Mouse (Mus musculus) retina, postnatal 1 day (tissue): Measurements from ENCODE around the gene Zdhhc22.
A peak's percentile ranks its signal among the peaks of the same experiment; 100 is the strongest.

Source experiments
- DNase-seq: peaks from one replicate; pipeline ENCODE4 v3.0.0-alpha.2; 2012

Zdhhc22 gene

DNA sequence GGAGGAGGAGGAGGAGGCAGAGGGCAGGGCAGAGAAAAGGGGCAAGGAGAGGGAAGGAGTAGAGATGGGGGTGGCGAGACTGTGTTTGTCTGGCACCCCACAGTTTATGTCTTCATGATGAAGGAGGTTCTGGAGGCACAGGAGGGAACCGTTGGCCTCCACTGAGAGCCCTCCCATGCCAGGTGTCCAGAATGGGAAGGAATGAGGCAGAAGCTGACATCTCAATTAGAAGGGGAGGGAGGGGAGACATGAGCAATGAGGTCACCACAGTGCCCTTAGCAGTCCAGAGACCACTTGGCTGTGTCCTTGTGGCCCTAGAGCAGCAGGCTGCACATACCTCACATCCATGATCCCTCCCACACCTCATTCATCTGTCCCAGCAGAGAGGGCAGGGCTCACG is 4.5 kb upstream of the Zdhhc22 start:
- no peak for DNase-seq

DNA sequence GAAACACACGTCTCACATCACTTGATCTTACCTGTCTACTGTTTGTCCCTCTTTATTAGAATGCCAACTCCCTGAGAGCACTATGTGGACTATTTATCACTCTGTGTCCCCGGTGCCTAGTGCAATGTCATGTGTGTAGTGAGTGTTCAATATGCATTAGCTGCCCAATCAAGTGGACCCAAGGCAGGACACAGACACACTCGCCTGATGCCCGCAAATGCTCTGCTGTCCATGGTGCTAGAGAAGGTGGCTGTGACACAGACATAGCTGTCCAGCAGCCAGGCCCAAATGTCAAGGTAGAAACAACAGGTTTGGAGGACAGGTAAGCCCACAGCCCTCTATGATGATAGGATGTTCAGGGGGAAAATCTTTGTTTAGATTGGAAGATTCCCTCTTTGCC is 3.9 kb upstream of the Zdhhc22 start:
- DNase-seq: peak; percentile 40

DNA sequence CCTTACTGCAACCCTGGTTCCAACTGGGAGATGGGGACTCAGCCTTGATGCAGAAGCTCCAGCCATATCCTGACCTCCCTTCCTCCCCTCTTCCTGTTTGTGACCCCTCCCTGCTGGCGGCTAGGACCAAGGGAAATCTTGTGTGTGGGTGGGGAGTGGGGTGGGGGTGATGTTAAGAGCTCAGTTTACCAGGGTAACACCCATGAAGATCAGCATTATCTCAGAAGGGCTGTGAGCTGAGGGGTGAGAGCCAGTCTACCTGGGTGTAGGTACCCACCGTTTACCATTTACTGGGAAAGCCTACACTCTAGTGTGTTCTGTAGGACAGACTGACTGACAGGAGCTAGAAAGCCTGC is 503 bp upstream of the Zdhhc22 start:
- DNase-seq: no peak

DNA sequence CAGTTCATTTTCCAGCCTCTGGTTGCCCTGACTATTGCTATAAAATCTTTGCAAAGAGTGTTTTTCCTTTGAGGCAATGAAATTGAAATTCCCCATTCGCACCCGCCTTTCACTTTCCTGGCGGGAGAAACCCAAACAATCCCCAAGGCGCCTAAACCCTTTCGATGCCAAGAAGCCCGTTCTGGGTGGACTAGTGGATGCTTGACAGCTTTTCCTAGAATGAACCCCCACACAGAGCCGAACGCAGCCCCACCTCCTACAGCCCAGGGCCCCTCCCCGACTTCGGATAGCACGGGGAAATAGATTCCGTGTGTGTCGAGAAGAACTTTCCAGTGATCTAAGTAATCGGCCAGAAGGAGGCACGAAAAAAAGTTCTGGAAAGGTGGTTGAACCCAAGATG is 852 bp downstream of the Zdhhc22 start:
- DNase-seq: no peak

DNA sequence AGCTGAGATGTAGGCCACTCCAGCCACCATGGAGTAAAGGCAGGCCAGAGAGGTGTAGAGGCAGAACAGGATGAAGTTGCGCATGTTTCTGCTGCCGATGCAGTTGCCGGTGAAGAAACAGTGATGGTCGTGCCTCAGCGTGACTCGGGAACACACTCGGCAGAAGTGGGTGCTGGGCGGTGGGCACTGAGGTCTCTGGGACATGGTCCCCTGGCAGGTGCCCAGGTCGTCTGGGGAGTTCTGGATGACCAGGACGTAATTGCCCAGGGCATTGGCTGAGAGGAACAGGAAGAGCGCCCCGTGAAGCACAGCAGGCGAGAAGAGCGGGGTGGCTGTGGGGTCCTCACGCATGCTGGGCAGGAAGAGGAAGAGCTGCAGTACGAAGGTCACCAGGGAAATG is 2.0 kb downstream of the Zdhhc22 start:
- no peak for DNase-seq

DNA sequence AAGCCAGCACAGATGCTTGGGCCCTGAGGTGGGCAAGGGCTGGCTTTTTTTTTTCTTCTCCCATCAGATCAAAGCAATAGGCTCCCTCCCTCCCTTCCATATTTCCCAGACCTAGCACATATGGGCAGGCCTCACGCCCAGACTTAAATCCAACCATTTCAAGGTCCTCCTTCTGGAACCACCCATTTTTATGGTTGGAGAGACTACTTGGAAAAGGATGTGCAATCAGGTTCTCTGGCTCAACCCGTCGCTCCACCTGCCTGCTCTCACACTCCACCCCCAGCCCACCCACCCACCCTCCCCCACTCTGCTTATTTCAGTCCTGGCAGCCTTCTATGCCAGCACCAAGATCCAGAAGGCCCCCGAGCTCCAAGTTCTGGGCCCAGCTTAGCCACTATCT is 3.7 kb downstream of the Zdhhc22 start:
- DNase-seq: no peak

DNA sequence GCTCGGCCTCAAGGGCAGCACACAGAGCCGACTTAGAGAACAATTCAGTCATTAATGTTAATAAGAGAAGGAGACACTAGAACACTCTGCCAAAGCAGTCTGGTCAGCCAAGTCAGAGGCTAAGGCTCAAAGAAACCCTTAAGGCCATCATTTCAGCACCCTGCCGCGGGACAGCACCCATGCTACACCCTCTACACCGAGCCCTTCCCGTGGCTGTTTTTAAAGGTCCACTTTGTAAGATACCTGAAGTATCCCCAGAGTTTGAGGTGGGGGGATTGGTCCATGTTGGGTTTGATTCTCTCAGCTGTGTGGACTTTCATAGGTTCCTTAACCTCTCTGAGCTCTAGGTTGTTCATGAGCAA is 6.1 kb downstream of the Zdhhc22 start:
- DNase-seq: peak; percentile 47

DNA sequence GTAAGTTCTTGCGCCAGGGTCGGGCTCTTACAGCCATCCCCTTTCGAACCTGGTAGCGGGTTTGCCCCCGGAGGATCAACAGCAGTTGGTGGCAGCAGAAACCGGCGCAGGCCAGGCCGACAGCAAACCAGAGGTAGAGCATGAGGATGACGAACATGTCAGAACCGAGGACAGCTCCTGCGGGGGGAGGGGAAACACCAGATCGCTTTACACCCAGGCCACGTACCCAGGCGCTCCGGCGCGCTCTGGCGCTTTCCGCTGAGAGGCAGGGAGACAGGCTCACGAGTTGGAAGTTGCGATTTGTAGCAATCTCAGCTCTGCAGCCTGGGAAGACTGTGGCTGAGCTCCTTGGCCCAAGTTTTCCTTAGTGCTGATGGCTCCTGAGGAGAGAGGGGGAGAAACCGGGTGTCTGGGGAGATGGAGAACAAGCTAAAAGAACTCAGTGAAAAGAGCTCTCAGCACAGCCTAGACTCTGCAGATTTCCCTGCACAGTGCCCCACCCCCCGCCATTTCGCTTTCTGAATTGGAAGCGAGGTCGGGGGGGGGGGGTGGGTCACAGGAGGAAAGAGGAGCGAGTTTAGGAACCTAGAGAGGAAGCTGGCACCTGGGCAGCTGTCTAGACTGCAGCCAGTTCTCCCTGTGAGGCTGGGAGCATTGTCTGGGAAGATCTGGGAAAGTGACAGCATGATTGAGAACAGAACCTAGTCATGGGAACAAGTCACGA is 6.6 kb downstream of the Zdhhc22 start:
- DNase-seq: peak; percentile 69

DNA sequence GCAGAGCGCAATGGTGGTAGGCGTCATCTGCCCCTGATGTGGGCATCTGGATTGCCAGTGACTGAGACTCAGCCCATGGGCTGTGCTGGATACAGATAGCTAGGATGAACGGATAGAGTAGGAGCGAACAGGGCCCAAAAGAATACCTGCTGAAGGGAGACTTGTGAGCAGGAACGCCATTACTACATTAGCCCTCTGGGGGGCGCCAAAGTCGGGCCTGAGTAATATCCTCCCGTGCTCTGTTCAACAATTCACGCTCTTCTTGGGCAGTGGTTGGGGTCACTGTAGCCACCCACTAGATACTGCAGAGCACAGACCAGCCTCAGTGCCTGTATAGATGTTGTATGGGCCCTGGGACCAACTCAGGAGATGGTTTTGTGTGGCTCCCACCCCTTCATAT is 9.1 kb downstream of the Zdhhc22 start:
- peak; percentile 45 for DNase-seq

DNA sequence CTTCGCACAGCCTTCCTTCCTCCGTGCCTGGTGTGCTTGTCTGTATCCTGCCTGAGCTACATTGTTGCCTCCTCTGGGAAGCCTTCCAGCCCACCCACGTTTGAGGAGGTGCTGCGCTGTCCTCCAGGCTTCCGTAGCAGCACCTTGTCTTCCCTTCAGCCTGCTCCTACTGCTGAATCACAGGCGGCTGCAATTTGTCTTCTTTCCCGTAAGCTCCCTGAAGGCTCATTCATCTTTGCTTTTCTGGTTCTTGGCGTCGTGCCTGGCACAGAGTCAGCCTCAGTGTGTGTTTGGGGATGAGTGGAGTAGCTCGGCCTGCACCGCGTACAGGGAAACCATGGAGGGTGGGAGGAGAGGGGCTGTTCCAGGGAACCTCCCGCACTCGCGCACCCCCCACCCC is 12.4 kb downstream of the Zdhhc22 start:
- no peak for DNase-seq

DNA sequence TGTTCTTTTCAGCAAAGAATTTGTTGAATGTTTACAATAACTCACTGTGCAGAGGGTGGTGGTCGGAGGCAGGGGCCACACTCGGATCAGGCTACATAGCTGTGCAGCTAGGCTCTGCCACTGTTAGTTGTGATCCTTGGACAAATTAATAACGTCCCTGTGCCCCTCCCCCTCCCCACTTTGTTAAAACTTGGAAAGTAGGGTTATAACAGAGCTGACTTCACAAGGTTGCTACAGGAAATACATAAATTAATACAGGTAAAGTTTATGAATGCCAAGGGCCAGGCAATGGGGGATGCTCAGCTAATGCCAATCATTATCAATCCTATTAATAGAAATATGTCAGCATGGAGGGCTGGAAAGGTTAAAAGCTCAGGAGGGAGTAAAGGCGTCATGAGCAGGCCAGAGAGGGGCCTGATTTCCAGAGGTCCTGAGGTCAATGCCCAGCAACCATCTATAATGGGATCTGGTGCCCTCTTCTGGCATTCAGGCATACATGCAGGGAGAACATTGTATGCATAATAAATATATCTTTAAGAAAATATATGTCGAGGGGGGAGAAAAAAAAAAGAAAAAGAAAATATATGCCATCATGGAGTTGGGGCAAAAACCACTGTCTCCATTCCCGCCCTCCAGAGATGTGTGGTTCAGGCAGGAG is 13.6 kb downstream of the Zdhhc22 start:
- DNase-seq: peak; percentile 40

DNA sequence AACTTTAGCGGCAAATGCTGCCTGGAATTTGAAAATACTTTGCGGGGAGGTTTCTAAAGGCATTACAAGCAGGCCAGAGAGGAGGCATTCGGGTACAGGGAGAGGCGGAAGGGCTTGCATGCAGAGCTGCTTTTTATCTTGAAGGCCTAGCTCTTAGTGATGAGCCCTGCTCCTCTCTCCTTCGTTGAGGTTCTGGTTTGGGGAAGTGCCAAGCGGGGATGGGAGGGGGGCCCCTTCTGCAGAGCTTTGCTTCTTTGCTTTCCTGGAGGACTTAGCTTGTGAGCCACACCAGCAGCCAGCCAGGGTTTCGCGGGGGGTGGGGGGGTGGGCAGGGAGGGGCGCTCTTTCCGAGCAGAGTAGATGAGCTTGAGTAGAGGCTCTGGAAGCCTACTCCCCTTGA is 14.5 kb downstream of the Zdhhc22 start:
- DNase-seq: no peak

DNA sequence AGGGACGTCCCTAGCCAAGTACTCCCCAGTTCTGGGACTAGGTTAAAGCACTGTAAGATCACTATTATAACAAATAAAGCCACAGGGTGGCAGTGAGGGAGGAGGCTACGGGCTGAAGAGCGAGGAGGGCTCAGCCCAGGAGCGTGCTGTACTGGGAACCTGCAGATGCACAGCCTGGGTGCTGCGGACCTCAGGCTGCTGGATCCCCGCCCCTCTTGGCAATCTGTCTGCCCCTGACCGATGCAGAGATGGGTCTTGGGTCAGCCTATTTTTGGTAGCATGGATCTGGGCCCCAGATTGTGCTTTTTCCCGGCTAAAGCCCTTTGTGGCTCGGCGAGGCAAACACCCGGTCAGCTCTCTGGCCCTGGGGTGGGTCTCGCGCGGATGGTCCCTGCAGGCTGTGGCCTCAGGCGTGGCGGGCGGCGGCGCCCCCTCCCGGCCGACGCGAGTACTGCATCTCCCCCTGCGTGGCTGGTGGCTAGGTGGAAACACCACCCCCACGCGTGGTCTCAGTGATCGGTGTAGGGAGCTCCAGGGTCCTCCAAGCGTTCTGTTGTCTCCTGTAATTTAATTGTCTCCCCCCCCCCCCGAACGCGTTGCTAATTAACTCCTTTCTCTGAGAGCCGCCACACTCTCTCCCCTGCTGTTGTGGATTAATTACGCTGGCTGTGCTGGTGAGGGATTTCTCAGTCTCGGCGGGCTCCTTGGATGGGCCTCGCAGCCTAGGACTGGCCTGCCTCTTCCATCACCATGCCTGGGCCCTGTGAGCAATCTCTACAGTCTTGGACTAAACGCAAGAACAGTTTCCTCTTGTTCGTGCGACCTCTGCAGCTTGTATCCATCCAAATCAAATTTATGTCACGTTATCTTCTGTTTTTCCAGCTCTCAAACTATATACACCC is 15.6 kb downstream of the Zdhhc22 start:
- peak; percentile 84 for DNase-seq

DNA sequence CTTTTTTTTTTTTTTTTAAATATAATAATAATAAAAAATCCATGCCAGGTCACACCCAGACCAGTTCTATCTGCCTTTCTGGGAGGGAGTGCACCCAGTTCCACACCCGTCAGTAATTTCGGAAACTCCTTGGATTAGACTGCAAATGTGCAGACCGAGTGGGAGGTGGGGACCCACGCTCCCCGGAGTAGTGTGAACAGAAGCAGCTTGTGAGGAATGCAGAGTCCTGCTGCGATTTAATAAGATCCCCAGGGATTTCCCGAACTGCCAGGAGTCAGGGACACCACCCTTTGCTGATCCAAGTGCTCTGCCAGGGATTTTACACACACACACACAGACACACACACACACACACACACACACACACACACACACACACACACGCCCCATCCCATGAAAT is 16.5 kb downstream of the Zdhhc22 start:
- no peak for DNase-seq

DNA sequence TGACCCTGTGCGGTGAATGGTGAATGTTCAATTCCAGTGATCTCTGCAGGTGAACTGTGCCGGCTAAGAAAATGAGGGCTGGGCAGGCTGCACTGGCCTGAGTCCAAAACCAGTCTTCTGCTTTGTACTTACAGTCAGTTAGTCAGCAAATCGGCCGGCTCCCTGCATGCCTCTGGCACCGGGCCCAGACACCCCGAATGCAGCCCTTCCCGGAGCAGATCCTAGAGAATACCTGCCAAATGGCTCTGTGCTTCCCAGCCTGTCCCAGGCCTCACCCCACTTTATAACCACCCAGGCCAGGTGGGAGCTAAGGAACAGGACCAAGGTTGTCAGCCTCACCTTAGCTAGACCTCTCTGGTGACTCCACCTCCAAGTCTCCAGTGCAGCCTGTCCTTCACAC is 17.0 kb downstream of the Zdhhc22 start:
- DNase-seq: no peak

DNA sequence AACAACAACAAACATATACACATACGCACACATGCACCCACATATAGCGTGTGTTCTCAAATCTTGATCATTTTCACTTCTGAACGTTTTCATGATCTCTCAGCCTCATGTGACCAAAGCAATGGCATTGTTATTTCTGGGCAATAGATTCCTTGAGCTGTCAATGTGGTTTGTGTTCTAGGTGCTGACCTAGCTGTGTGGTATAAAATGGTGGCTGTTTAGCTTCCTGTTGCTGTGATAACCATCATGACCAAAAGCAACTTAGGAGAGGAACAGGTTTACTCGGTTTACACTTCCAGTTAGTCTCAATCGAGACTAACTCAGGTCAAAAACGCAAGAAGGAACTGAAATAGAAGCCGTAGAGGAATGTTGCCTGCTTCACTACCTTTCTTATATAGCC is 19.1 kb downstream of the Zdhhc22 start:
- DNase-seq: no peak

DNA sequence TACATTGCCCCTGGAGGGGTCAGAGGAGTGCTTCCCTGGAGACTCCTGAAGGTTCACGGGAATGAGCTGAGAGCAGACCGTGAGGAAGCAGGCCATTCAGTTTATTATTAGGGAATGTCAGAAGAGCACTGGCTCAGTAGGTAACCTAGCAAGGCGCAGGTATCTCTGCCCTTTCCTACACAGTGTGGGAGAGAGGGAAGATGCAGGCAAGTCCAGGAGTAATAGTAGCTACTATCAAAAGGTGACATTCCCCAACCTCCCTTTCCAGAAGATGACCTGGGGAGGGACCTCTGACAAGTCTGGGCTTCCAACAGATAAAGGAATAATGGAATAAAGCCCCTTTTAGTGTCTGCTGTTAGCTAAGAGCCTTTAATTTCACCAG is 21.0 kb downstream of the Zdhhc22 start:
- no peak for DNase-seq

DNA sequence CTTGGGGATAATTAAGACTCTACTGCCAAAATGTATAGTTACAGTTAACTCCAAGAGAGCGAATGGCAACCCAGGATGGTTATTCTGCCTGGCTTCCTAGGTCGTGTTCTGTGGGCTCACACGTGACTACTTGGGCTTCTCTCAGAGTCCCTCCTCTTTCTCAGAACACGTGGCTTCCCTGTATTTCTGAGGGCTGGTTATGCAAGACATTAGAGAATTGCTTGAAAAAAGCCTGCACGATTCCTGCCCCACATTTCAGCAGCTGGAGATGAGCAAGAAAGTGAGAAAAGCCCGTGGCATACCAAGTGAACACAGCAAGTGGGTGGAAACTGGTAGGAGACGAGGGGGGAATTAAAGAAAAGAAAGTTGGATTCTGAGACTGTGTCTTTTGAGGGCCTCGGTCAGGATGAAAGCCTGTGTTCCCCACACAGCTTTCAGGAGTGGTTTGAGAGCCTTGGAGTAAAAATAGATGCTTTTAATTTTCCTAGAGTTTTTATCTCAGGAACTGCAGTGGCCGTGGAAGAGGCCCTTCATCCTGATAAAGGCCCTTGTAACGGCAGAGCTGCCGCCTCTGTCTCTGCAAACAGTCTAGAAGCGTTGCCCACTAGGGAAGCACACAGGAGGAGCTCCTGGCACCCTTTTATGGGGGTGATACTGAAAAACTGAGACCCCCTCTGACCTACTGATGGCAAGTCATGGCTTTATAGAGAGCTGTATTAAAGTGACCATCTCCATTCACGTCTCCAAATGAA is 21.6 kb downstream of the Zdhhc22 start:
- DNase-seq: no peak

DNA sequence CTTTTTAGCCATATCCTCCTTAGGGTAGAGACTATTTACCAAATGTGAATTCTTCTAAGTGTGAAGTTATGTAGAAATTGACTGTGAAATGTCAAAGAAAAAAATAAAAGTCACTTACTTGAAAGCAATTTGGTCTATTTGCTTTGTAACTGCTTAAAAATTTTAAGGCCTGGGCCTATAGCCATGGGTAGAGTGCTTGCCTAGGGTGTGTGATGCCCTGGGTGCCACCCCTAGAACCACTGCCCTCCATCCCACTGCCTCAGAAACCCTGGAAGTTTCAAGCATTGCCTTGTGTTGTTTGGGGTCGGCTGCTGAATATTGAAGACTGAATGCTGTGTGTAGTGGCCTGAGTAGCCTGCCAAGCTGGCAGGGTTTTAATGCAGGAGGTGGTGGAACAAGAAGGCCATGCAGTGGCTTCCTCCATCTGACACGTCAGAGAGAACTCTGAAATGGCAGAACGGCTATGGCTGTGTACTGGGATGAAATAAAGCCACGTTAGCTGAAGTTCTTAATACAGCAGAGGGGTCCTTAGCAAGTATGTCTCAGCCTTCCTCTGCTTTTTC is 24.9 kb downstream of the Zdhhc22 start:
- DNase-seq: no peak

DNA sequence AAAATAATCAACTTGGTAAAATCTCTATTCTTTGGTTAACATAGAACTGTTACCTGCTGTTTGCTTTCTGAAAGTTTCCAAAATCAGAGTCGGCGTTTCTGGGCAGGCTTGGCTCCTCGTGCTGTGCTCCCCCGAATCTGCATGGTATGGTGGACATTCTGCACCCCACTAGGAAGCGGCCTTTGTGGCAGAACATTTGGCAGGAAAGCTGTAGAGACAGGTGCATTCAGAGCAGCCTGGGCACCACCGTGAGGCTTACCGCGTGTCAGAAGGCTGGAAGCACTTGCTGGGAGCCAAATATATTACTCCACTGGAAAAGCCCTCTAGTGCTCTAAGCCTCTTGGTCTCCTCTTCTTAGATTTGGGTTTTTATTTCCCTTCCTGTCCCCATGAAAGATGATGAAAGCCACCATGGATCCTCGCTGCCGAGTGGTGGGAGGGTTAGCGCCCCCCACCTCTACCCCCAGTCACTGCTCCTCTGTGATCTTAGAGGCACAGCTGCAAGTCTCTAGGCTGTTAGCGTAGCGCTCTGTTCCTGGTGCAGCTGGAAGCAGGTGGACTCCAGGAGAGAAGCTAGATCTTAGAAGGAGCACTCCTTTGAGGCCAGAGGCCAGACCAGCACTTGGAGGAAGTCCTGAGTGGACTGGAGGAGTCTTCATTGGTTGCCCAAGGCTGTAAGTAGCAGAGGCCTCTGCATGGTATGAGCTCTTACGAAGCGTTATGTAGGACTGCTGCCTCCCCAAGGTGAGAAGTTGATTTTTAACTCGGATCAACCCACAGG is 25.8 kb downstream of the Zdhhc22 start:
- DNase-seq: no peak

DNA sequence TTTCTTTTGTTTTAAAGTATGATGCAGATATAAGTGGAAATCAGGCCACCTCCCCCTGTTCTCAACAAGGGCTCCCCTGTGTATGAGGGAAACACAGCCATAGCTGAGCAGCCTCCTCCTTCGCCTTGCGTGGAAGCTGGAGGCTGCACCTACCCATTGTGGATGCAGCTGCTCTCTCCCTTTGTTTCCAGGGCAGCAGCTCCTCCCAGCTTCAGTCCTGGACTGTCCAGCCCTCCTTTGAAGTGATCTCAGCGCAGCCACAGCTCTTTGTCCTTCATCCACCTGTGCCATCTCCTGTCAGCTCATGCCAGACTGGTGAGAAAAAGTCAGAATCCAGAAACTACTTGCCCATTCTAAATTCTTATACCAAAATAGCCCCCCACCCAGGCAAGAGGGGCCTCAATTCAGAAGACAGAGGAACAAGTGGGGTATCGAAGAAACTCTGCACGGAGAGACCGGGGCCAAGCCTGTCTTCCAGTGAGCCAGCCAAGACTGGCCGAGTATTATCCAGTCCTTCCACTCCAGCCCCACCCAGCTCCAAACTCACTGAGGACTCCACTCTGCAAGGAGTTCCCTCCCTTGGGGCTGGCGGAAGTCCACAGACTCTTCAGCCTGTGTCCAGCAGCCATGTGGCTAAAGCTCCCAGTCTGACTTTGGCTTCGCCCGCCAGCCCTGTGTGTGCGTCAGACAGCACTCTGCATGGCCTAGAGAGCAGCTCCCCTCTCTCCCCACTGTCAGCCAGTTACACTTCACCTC is 28.5 kb downstream of the Zdhhc22 start:
- DNase-seq: no peak
